Mouse (Mus musculus): Measurements from ENCODE around the gene Kat5.

The Kat5 gene

GRCm38 (mm10) chr19:5625311-5625710 is 15.3 kb upstream of the Kat5 start:
- DNase-seq (ENCODE audit: low spot score): no peak

- no peak for DNase-seq (ENCODE audit: low spot score)
These were observed 11.8 kb upstream of the Kat5 start for GRCm38 (mm10) chr19:5621884-5622283.

DNA sequence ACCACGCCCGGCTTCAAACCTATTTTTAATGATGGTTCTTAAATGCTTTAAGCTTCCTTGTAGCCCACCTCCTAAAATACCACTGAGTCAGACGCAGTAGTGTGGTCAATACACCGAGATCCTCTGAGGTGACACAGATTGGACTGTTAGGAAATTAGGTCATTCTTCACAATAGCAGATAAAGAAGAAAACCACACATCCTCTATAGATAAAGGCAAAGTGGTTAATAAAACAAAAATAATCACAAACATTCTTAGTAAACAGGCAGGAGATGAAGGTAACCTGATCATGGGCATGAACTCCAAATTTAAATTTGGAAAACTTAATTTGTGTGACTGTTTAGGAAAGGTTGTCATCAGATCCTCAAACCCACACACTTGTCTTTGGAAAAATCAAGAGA is 10.0 kb upstream of the Kat5 start:
- no peak for DNase-seq (ENCODE audit: low spot score)

GRCm38 (mm10) chr19:5614953-5615352 is 4.9 kb upstream of the Kat5 start:
- no peak for DNase-seq (ENCODE audit: low spot score)

DNA sequence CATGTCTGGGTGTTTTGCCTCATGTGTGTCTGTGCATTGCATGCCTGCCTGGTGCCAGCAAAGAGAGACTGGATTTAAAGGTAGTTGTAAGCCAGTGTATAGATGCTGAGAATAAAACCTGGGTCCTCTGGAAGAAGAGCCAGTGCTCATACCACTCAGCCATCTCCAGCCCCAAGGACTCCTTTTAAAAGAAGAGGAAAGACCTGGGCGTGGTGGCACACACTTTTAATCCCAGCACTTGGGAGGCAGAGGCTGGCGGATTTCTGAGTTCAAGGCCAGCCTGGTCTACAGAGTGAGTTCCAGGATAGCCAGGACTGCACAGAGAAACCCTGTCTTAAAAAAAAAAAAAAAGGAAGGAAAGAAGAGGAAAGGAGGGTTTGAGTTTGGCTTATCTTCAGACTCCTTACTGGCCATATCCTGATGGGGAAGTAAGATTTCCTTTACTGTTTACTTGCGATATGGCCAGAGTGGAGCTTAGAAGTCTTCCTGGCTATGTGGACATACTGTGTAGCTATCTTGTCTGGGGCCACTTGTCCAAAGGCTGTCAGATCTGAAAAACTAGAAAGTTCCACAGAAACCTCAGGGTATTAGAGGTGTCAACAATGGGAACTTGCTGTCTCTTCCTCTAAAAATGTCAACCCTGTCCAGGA is 2.9 kb upstream of the Kat5 start:
- DNase-seq (ENCODE audit: low spot score): no peak

DNA sequence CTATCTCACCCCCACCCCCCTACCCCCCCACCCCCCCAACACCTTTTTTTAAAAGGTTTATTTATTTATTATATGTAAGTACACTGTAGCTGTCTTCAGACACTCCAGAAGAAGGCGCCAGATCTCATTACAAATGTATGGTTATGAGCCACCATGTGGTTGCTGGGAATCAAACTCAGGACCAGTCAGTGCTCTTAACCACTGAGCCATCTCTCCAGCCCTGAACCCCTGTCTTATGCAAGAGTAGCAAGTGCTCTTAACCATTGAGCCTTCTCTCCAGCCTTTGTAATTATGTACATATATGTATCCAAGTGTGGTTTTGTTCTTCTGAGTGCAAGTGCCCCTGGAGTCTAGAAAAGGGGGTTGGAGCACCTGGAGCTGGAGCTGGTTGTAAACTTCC is 1.9 kb upstream of the Kat5 start:
- no peak for DNase-seq (ENCODE audit: low spot score)

DNA sequence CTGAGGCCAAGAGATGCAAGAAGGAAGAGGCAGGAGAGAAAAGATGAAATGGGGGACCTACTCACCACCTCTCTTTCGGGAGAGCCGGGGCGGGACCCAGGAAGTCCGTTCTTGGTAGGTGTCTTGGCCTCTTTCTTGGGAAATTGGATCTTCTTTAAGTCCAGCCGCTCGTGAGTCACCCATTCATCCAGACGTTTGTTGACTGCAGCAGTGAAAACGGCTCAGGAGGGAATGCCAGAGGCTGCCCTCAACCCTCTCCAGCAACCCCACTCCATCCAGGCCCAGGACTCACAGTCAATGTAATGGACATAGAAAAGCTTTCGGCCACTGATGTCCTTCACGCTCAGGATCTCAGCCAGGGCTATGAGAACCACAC is 878 bp downstream of the Kat5 start:
- DNase-seq (ENCODE audit: low spot score): no peak

DNA sequence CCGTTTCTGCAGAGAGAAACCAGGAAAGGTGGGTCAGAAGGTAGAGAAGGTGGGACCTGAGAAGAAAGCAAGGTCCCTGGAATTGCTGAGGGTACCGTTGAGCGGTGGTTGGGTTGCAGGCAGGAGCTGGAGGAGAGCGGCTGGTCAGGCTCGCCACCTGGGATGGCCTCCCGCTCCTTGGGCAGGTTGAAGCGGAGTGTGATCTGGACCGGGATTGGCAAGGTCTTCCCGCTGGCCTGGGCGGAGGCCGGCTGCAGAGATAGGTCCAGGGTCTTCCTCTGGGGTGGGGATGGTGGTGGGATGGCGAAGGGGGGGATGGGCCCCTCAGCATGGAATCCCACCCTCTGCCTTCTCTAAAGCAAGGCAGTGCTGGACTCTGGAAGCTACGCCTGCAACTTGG is 1.3 kb downstream of the Kat5 start:
- no peak for DNase-seq (ENCODE audit: low spot score)

DNA sequence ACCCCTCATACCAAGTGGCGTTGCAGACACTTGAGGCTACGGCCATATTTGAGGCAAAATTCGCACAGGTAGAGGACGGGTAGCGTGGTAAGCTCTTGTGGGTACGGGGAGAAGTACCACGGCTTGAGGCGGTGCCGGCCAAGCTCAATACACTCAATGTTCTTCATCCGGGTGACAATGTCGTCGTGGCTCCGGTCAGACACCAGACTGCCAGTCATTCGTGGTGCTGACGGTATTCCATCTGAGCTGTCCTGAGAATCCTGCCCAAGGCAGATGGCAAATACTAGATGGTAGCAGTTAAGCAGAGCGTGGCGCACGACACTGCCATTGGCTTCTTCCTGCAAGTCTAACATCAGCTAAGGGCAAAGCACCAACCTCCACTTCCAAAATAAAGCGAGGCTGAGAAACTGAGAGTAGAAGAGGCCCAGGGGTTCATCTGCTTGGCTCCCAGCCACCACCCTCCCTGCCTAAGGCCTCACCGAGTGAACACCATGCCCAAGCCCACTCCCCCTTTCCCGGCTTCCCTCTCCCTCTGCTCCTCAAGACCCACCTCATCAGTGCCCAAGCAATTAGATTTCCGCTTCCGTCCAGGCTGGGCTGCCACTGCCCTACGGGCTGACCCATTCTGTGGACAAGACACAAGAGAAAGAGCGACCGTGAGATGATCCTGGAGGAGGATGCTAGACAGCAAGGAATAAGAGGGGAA is 2.2 kb downstream of the Kat5 start:
- DNase-seq (ENCODE audit: low spot score): no peak

DNA sequence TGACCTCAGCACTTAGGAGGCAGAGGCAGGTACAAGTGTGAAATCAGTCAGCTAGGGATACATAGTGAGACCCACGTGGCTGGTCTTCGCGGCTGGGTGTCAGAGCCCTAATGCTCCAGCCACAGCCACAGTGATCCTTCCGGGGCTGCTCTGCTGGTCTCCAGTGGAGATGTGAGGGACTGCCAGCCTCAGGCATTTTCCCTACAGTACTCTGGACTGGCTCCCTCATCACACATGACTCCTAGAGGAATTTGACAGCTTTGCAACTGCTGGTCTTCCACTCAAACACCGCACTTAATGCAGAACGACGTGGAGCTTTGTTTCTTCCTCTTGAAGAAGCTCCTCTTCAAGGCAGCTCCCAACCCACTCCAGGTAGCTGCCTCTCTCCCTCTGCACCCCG is 3.8 kb downstream of the Kat5 start:
- DNase-seq (ENCODE audit: low spot score): no peak

GRCm38 (mm10) chr19:5605126-5605525 is 4.9 kb downstream of the Kat5 start:
- DNase-seq (ENCODE audit: low spot score): no peak

DNA sequence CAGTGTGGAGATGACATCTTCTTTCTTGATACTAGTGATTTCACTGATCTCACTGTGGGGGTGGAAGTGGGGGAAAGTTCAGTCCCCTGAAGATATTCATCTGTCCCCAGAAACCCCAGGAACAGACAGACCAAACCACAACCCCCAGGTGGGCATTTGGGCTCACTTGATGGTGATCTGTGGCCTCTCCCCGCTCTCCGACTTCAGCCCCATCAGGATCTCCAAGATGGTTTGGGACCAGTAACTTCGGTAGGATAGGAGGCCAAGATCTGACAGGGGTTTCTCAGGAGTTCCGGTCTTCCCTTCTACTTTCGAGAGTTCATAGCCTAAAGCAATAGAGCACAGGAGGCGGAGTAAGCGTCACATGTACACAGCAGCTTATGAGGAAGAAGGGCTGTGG is 6.4 kb downstream of the Kat5 start:
- DNase-seq (ENCODE audit: low spot score): no peak

- peak; percentile 91 for DNase-seq (ENCODE audit: low spot score)
These were observed 8.1 kb downstream of the Kat5 start, which contains the start of gene Rnaseh2c for GRCm38 (mm10) chr19:5601752-5602541. TSS of gene Rnaseh2c (plus strand) at chr19:5601873.

DNA sequence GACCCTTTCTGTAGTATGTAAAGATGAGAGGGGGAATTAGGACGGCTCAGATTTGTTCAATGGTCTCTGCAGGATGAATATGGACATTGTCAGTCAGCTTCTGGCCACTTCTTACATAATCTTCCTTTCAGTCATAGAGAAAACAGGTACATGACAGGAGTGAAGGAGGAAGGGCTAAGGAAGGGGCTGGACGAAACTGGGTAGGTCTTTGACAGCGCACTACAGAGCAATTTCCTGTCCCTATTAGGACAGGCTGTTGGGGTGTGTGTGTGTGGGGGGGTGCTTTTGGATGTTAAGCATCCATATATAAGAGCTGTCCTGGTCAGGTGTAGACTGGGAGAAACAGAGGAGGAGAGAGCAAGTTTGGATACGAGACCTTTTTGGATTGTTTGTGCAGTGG is 10.8 kb downstream of the Kat5 start:
- no peak for DNase-seq (ENCODE audit: low spot score)

GRCm38 (mm10) chr19:5591888-5592287 is 18.1 kb downstream of the Kat5 start:
- DNase-seq (ENCODE audit: low spot score): no peak

DNA sequence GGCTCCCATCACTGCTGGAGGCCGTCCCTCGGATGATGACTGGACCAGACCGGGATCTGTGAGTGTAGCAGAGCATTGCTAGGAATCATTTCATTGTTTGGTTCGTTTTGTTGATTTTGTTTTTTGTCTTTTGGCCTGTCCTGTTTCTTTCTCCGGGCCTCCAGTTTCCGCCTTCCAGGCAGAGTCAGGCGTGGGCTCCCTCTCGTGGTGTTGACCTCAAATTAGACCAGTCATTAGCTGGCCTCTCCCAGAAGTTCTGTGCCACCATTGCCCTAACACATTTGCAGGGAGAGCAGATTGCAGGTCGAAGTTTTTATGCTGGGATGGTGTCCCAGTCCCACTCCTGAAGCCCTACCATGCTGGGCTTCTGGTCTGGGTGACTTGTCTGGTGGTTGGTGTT is 20.9 kb downstream of the Kat5 start:
- no peak for DNase-seq (ENCODE audit: low spot score)

DNA sequence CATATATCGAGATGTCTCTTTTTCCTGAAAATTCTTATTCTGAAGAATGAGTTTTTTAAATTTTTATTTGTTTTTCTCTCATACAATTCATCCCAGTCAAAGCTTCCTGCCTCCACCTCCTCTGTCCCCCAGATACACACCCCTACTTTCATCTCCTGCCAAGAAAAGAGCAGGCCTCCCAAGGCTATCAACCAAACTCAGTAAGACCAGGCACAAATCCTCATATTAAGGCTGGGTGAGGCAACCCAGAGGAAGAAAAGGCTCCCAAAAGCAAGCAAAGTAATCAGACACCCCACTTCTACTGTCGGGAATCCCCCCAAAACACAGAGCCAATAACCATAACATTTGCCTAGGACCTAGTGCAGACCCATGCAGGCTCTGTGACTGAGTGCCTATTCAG is 28.0 kb downstream of the Kat5 start:
- DNase-seq (ENCODE audit: low spot score): no peak

DNA sequence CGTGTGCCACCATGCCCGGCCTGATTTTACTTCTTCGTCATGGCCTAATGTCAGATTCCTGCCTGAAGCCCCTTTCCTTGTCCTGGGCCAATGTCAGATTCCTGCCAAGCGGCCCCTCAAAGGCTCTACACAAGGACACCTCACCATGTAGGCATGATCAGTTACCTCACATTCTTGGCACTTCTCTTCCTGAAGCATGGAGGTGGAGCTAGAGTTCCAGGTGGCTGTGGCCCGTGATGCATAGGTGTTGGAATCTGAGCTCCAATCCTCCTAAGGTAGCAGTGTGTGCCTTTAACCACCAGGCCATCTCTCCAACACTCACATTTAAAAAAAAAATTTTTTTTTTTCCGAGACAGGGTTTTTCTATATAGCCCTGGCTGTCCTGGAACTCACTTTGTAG is 29.3 kb downstream of the Kat5 start:
- DNase-seq (ENCODE audit: low spot score): no peak

GRCm38 (mm10) chr19:5579971-5580370 is 30.1 kb downstream of the Kat5 start:
- no peak for DNase-seq (ENCODE audit: low spot score)

GRCm38 (mm10) chr19:5575336-5575735 is 34.7 kb downstream of the Kat5 start:
- no peak for DNase-seq (ENCODE audit: low spot score)

- no peak for DNase-seq (ENCODE audit: low spot score)
These were observed 37.5 kb downstream of the Kat5 start for GRCm38 (mm10) chr19:5572331-5573125.

DNA sequence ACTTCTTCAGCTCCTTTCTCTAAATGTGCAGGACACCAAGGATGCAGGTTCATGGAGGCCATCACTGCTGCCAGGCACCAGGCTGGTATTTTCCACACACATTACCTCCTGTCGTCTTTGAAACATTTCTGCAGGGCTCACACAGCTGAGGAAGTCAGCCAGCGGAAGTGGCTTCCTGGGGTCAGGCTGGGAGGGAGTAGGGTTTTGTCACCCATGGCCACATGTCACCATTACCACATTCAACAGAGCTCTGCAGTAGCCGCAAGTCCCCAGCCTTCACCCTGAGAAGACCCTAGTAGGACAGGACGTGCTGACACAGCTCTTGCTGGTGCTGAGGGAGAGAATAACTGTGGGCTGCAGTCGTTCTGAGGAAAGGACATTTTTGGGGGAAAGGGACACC is 38.2 kb downstream of the Kat5 start:
- DNase-seq (ENCODE audit: low spot score): no peak
